Mouse (Mus musculus) stomach, adult 2 months (tissue): ENCODE results near the gene Cntn6. TPM values are rescaled to one million over a fixed set of nuclear protein-coding genes. Genes with fewer than 3 reads are reported as not detected.

ENCODE experiments used
- polyA plus RNA-seq: library from polyadenylated mRNA; depleted of rRNA; stranded (reverse); fragments of >200 nt; gene quantifications from 2 replicates; pipeline ENCODE4 v1.2.3, GENCODE M21; 2012; rRNA removed

The Cntn6 gene
- polyA plus RNA-seq, result not detected in 2 replicates

DNA sequence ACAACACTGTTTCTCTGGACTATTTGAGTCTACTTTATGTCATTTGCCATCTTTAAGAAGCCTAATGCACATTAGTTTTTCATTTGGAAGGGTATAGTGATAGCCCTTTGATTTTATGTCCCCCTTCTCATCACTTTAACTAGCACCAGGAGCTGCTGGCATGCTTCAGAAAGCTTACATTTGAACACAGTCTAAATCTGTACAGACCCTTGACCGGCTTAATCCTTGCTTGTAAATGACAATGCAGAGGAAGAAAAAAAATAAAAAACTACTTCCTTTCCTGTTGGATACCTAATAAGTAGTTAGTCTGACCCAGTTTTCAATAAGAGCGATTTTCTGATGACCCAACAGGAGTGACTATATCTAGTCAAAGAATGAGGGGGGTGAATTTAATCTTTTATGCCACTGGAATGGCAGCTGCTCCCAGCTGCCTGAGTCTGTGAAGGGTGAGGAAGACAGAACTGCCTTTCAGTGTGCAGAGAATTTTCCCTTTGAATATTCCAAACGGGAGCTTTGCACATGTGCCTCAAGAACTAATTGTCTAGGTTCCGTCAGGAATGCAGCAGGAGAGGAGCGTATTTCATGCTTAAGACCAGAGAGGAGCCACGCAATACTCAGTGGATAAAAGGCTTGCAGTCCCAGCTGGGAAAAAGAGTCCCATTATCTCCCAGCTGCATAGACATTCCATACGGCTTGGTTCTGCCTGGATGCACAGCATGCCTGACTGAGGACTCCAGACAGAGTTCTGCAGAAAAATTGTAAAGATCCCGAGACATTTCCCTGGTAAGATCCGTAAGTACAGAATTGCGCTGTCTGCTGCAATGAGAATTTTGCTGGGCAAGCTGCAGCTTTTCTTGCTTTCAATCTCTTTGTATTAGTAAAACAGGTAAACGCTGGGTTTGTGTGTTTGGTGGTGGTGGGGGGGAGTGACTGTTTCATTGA, at the start of gene Cntn6:
Gene Cntn6 (plus strand): TSS at position 301 of the 942 bp plus-strand sequence.

